Mouse (Mus musculus): ENCODE results near the gene Olfr645. TPM values are rescaled to one million over a fixed set of nuclear protein-coding genes. Genes with fewer than 3 reads are reported as not detected.

Olfr645 gene
- not detected in 2 replicates for polyA plus RNA-seq (2012; rRNA removed)

DNA sequence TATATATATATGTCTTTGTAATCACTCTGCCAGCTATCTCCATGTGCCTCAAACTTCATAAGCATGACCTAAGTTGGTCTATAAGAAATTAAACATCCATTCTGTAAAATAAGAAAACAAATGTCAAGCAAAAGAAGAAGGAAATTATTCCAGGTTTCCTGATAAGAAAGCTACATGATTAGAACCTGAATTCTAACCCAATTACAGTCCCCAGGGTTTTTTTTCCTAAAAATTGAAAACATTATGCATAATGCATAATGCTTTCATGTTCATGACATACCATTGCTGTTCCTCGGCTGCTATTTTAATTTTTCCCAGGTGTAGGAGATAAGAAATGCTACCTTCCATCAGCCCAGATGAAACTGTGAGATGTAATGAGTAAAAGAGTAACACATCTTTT is at the start of gene Olfr645:
Olfr645 (minus strand) TSS at position 101 of the 400 bp plus-strand sequence.

DNA sequence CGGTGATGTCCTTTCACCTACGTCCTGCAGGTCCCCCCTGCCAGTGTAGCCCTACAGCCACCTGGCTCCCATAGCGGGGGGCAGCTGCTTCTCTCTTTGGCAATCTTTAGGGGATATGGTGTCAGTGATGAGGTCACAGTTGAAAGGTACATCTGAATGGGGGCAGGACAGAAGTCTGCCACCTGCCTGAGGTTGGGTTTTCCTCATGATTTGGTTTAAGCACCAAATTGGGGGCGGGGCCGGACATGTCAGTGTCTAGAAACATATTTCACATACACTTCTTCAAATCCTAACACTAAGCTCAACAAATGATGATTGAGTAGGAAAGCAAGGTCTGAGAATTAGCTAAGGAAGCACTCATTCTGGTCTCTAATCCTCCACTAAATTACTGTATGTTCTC is 44.5 kb upstream of the Olfr645 start, which contains the start of gene Ubqln5:
Ubqln5 (minus strand) TSS at position 101 of the 400 bp plus-strand sequence.

DNA sequence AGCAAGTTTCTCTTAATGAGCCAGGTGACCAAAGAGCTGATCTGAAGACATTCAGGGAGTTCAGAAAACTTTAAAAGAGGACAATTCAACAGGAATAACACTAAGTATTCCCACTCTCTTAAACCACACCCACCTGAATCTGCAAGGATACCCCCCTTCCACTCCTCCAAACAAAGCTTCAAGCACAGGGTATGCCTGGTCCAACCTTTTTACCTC is 19.4 kb upstream of the Olfr645 start, which contains the start of gene Olfr646:
Olfr646 (plus strand) TSS at position 117 of the 216 bp plus-strand sequence.

DNA sequence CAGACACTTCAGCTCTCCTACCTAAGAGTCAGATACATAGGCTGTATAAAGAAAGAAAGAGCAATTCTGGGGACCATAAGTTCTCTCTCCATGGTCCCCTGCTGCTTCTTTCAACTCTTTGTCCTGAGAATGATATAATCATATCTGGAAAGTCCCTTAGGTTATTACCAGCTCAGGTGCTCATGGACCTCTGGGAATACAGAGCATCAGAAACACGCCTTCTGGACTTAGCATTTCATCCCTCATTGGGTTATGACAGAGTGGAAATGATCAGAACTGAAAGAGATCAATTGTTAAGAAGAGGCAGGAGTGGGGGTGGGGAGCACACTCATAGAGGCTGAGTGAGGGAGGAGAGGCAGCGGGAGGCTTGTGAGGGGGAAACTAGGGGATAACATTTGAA is 13.5 kb downstream of the Olfr645 start, which contains the start of gene Olfr644:
Olfr644 (minus strand) TSS at position 101 of the 400 bp plus-strand sequence.

DNA sequence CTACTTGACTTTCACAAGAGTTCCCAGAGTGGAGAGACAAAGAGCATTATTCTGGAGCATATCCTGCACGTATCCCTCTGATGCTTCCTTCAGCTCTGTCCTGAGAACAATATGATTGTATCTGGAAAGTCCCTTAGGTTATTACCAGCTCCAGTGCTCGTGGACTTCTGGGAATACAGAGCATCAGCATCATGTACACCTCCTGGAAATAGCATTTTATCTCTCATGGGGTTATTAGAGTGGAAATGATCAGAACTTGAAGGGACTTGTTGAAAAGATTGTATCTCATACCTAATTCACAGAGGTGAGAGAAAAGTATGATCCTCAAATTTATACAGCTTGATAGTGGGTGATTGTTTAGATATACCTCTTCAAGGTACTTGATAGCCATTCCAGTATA is 23.9 kb downstream of the Olfr645 start, which contains the start of gene 4930516K23Rik:
4930516K23Rik (minus strand) TSS at position 101 of the 400 bp plus-strand sequence.

DNA sequence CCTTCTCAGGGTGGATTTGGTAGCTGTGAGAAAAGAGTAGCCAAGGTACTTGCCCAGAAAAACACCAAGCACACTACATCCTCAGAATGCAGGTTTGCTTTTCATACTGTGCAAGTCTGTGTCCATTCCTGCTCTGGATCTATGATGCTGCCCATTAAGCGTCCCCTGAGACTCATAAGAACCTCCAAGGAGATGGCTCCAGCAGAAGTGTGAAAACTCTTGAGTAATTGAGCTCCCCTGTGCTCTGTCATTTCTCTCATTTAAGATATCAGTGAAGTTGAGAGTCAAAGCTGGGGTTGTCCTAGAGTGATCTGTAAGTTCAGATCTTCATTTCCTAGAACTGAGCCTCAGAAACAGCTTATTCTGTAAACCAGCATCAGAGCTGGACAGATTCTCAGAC is 32.7 kb downstream of the Olfr645 start, which contains the start of gene Olfr642:
Olfr642 (minus strand) TSS at position 101 of the 400 bp plus-strand sequence.

DNA sequence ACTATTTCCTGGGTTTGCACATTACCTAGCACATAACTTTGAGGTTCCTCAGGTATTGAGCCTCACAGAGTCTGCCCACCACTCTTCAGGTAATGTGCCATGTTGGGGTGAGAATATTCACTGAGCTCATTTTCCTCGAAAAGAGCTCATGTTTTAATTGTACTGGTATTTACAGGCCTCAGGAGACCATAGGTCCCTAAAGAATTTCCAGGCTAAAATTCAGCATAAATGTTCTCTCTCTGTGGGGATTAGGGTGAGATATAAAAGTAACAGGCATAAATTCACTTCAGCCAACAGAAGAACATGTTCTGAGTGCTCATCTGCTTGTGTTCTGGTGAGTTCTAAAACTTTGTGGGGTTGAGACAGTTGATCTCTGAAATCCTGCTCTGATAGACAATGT is 50.1 kb downstream of the Olfr645 start, which contains the start of gene Olfr641:
Olfr641 (plus strand) TSS at position 301 of the 400 bp plus-strand sequence.

Other genes with a start within 250 kb of the Olfr645 start
- gene Hbb-bh2, start 244.9 kb downstream of the Olfr645 start, polyA plus RNA-seq (2012; rRNA removed): not detected in 2 replicates
- not detected in 2 replicates for gene Hbb-bh1, start 242.3 kb downstream of the Olfr645 start, polyA plus RNA-seq (2012; rRNA removed)
- gene Hbb-y, start 232.2 kb downstream of the Olfr645 start, polyA plus RNA-seq (2012; rRNA removed): 1.0 and 1.8 TPM in 2 replicates
- not detected in 2 replicates for gene Olfr66, start 199.2 kb downstream of the Olfr645 start, polyA plus RNA-seq (2012; rRNA removed)
- gene Olfr64, start 191.0 kb downstream of the Olfr645 start, polyA plus RNA-seq (2012; rRNA removed): not detected in 2 replicates
- gene Olfr65, start 182.0 kb downstream of the Olfr645 start, polyA plus RNA-seq (2012; rRNA removed): not detected in 2 replicates
- not detected in 2 replicates for gene Olfr631, start 156.6 kb downstream of the Olfr645 start, polyA plus RNA-seq (2012; rRNA removed)
- gene Olfr632, start 151.1 kb downstream of the Olfr645 start, polyA plus RNA-seq (2012; rRNA removed): 0.03 TPM in 1 of 2 replicates, not detected in the other
- gene Olfr633, start 141.0 kb downstream of the Olfr645 start, polyA plus RNA-seq (2012; rRNA removed): not detected in 2 replicates
- gene Olfr635, start 114.3 kb downstream of the Olfr645 start, polyA plus RNA-seq (2012; rRNA removed): not detected in 2 replicates
- not detected in 2 replicates for gene Olfr638, start 86.7 kb downstream of the Olfr645 start, polyA plus RNA-seq (2012; rRNA removed)
- 0.01 TPM in 1 of 2 replicates, not detected in the other for gene Olfr639, start 68.2 kb downstream of the Olfr645 start, polyA plus RNA-seq (2012; rRNA removed)
- not detected in 2 replicates for gene Olfr640, start 59.9 kb downstream of the Olfr645 start, polyA plus RNA-seq (2012; rRNA removed)
- not detected in 2 replicates for gene Olfr641, start 50.0 kb downstream of the Olfr645 start, polyA plus RNA-seq (2012; rRNA removed)
- not detected in 2 replicates for gene Olfr642, start 32.8 kb downstream of the Olfr645 start, polyA plus RNA-seq (2012; rRNA removed)
- gene 4930516K23Rik, start 24.0 kb downstream of the Olfr645 start, polyA plus RNA-seq (2012; rRNA removed): not detected in 2 replicates
- gene Olfr644, start 13.6 kb downstream of the Olfr645 start, polyA plus RNA-seq (2012; rRNA removed): not detected in 2 replicates
- not detected in 2 replicates for gene Olfr646, start 19.4 kb upstream of the Olfr645 start, polyA plus RNA-seq (2012; rRNA removed)
- not detected in 2 replicates for gene Ubqln5, start 44.4 kb upstream of the Olfr645 start, polyA plus RNA-seq (2012; rRNA removed)
- not detected in 2 replicates for gene Olfr643, start 51.9 kb upstream of the Olfr645 start, polyA plus RNA-seq (2012; rRNA removed)
- gene Ubqln3, start 57.8 kb upstream of the Olfr645 start, polyA plus RNA-seq (2012; rRNA removed): not detected in 2 replicates
- gene Ubqlnl, start 65.1 kb upstream of the Olfr645 start, polyA plus RNA-seq (2012; rRNA removed): not detected in 2 replicates
- gene Olfm5, start 79.4 kb upstream of the Olfr645 start, polyA plus RNA-seq (2012; rRNA removed): 0.17 TPM in 1 of 2 replicates, not detected in the other
- 0.17 and 0.18 TPM in 2 replicates for gene Olfr648, start 97.9 kb upstream of the Olfr645 start, polyA plus RNA-seq (2012; rRNA removed)
- gene Olfr649, start 110.5 kb upstream of the Olfr645 start, polyA plus RNA-seq (2012; rRNA removed): not detected in 2 replicates
- gene Trim6, start 133.3 kb upstream of the Olfr645 start, polyA plus RNA-seq (2012; rRNA removed): 0.39 and 0.59 TPM in 2 replicates
- gene Trim34a, start 159.0 kb upstream of the Olfr645 start, polyA plus RNA-seq (2012; rRNA removed): 2.1 and 3.1 TPM in 2 replicates
- gene Trim5, start 202.6 kb upstream of the Olfr645 start, polyA plus RNA-seq (2012; rRNA removed): 0.16 and 0.21 TPM in 2 replicates
- gene Trim12a, start 230.0 kb upstream of the Olfr645 start, polyA plus RNA-seq (2012; rRNA removed): 2.9 and 3.8 TPM in 2 replicates
- 0.04 TPM in 1 of 2 replicates, not detected in the other for gene Trim34b, start 244.0 kb upstream of the Olfr645 start, polyA plus RNA-seq (2012; rRNA removed)